Mouse (Mus musculus): ENCODE measurements around the gene Abcb8.

- TF ChIP-seq CTCF (IDR thresholded peaks at IDR 0.05; ENCODE audit: insufficient read depth, low read depth, low read length) (no peak), POLR2A (IDR thresholded peaks at IDR 0.05; ENCODE audit: insufficient read depth, low read depth, low read length) (no peak)
These were observed 59.3 kb downstream of the Abcb8 start for GRCm38 (mm10) chr5:24452691-24453233.

Data from olfactory bulb, adult 2 months (tissue).